Mouse (Mus musculus) midbrain, embryonic 11.5 days (tissue): Measurements from ENCODE around the gene Gm10717. TPM values are rescaled to one million over a fixed set of nuclear protein-coding genes. Genes with fewer than 3 reads are reported as not detected.
"Not testable (repeated sequence)": the region's sequence is repeated elsewhere in the genome, so short reads cannot be mapped to it uniquely, and the experiment has no call there.

Experiments
- ATAC-seq: fragments of 200-750 bp; cut with Nextera tagmentation; 2 replicates; pipeline ENCODE4 v1.8.0; 2017; ENCODE audit warnings: moderate TSS enrichment, moderate library complexity; ENCODE audit not compliant: low FRiP score
- DNase-seq: peaks from one replicate; pipeline ENCODE4 v3.0.0; 2015; ENCODE audit warnings: low spot score; ENCODE audit errors: missing footprints
- H3K27ac ChIP-seq: fragments of 300-500 bp; sonication (generic); 2 replicates; pipeline ENCODE4 v1.5.1; 2014; ENCODE audit warnings: low read depth, low read length
- H3K27me3 ChIP-seq: fragments of 300-500 bp; sonication (generic); 2 replicates; pipeline ENCODE4 v1.6.1; 2014; ENCODE audit warnings: mild to moderate bottlenecking, low read length, moderate library complexity, mixed read lengths; ENCODE audit not compliant: control insufficient read depth, insufficient read depth
- H3K36me3 ChIP-seq: fragments of 300-500 bp; sonication (generic); 2 replicates; pipeline ENCODE4 v1.6.1; 2014; ENCODE audit warnings: mild to moderate bottlenecking, low read length, moderate library complexity, mixed read lengths; ENCODE audit not compliant: control insufficient read depth, insufficient read depth
- H3K4me1 ChIP-seq: fragments of 300-500 bp; sonication (generic); 2 replicates; pipeline ENCODE4 v1.6.1; 2014; ENCODE audit warnings: low read length; ENCODE audit not compliant: control insufficient read depth, insufficient read depth
- H3K4me2 ChIP-seq: fragments of 300-500 bp; sonication (generic); 2 replicates; pipeline ENCODE4 v1.6.1; 2014; ENCODE audit warnings: mild to moderate bottlenecking, moderate library complexity
- H3K4me3 ChIP-seq: fragments of 300-500 bp; sonication (generic); 2 replicates; pipeline ENCODE4 v1.5.1; 2014; ENCODE audit warnings: low read depth, low read length
- H3K9ac ChIP-seq: fragments of 300-500 bp; sonication (generic); 2 replicates; pipeline ENCODE4 v1.6.1; 2014; ENCODE audit warnings: low read length
- H3K9me3 ChIP-seq: fragments of 300-500 bp; sonication (generic); 2 replicates; pipeline ENCODE4 v1.6.1; 2016; ENCODE audit warnings: low read length; ENCODE audit not compliant: control insufficient read depth
- WGBS: fragments of 180-500 bp; shearing (Covaris S2); extraction: QIAGEN DNeasy Blood & Tissue Kit; methylation state at CpG from one replicate; pipeline ENCODE4 v1.1.7; 2014; 5-methylcytosine and 5-hydroxymethylcytosine counted together
- polyA plus RNA-seq: library from polyadenylated mRNA; unstranded; fragments of >200 nt; fragmentation: Nextera tagmentation; extraction: Ambion mirVana; gene quantifications from 2 replicates; pipeline ENCODE4 v1.2.1, GENCODE M21; 2014

The Gm10717 gene
- polyA plus RNA-seq: 0.26 TPM in 1 of 2 replicates, not detected in the other

- not testable (repeated sequence) for H3K9ac ChIP-seq, ATAC-seq, H3K4me3 ChIP-seq, DNase-seq, H3K36me3 ChIP-seq, H3K4me2 ChIP-seq, H3K27me3 ChIP-seq, H3K9me3 ChIP-seq, H3K27ac ChIP-seq, H3K4me1 ChIP-seq
- WGBS: 71% methylated on average over 12 of the region's 12 CpGs
Observed at GRCm38 (mm10) chr9:3024912-3025467, at the start of gene Gm10717. Gene Gm10717, plus strand, starts transcription at chr9:3025417.

GRCm38 (mm10) chr9:3000445-3000972 is 24.7 kb upstream of the Gm10717 start, which contains the start of gene Gm10722:
Gene Gm10722, plus strand, starts transcription at chr9:3000922.
- not testable (repeated sequence) for H3K4me1 ChIP-seq, H3K4me3 ChIP-seq, ATAC-seq, H3K27ac ChIP-seq, H3K4me2 ChIP-seq, H3K36me3 ChIP-seq, H3K27me3 ChIP-seq, H3K9ac ChIP-seq, H3K9me3 ChIP-seq
- peak; percentile 93 for DNase-seq
- 68% methylated on average over 12 of the region's 12 CpGs for WGBS

DNA sequence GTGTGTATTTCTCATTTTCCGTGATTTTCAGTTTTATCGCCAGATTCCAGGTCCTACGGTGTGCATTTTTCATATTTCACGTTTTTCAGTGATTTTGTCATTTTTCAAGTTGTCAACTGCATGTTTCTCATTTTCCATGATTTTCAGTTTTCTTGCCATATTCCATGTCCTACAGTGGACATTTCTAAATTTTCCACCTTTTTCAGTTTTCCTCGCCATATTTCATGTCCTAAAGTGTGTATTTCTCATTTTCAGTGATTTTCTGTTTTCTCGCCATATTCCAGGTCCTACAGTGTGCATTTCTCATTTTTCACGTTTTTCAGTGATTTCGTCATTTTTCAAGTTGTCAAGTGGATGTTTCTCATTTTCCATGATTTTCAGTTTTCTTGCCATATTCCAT is 24.2 kb upstream of the Gm10717 start:
- 62% methylated on average over 8 of the region's 8 CpGs for WGBS
- H3K9me3 ChIP-seq, ATAC-seq, H3K4me2 ChIP-seq, H3K4me1 ChIP-seq, H3K36me3 ChIP-seq, DNase-seq, H3K4me3 ChIP-seq, H3K27me3 ChIP-seq, H3K9ac ChIP-seq, H3K27ac ChIP-seq: not testable (repeated sequence)

GRCm38 (mm10) chr9:3001948-3002659 is 23.1 kb upstream of the Gm10717 start:
- not testable (repeated sequence) for H3K36me3 ChIP-seq, H3K9ac ChIP-seq, H3K27ac ChIP-seq, H3K4me3 ChIP-seq, H3K4me1 ChIP-seq, H3K4me2 ChIP-seq, H3K27me3 ChIP-seq, H3K9me3 ChIP-seq
- 59% methylated on average over 8 of the region's 11 CpGs for WGBS
- DNase-seq (peak; percentile 91), ATAC-seq (peak; percentile 87)

GRCm38 (mm10) chr9:3002794-3003396 is 22.3 kb upstream of the Gm10717 start, which contains the start of gene Gm11168:
Gene Gm11168, plus strand, starts transcription at chr9:3003346.
- 72% methylated on average over 6 of the region's 14 CpGs for WGBS
- H3K9me3 ChIP-seq, H3K9ac ChIP-seq, H3K4me1 ChIP-seq, H3K4me3 ChIP-seq, ATAC-seq, H3K27me3 ChIP-seq, H3K27ac ChIP-seq, DNase-seq, H3K36me3 ChIP-seq, H3K4me2 ChIP-seq: not testable (repeated sequence)

GRCm38 (mm10) chr9:3006179-3006578 is 19.0 kb upstream of the Gm10717 start:
- not testable (repeated sequence) for ATAC-seq, H3K4me1 ChIP-seq, H3K36me3 ChIP-seq, H3K9me3 ChIP-seq, DNase-seq, H3K4me3 ChIP-seq, H3K27ac ChIP-seq, H3K27me3 ChIP-seq, H3K9ac ChIP-seq, H3K4me2 ChIP-seq
- 85% methylated on average over 1 of the region's 5 CpGs for WGBS

GRCm38 (mm10) chr9:3006636-3007035 is 18.6 kb upstream of the Gm10717 start:
- not testable (repeated sequence) for H3K9me3 ChIP-seq, H3K4me3 ChIP-seq, H3K36me3 ChIP-seq, H3K4me1 ChIP-seq, H3K27ac ChIP-seq, H3K27me3 ChIP-seq, DNase-seq, H3K4me2 ChIP-seq, H3K9ac ChIP-seq
- ATAC-seq: peak; percentile 81
- 69% methylated on average over 7 of the region's 8 CpGs for WGBS

DNA sequence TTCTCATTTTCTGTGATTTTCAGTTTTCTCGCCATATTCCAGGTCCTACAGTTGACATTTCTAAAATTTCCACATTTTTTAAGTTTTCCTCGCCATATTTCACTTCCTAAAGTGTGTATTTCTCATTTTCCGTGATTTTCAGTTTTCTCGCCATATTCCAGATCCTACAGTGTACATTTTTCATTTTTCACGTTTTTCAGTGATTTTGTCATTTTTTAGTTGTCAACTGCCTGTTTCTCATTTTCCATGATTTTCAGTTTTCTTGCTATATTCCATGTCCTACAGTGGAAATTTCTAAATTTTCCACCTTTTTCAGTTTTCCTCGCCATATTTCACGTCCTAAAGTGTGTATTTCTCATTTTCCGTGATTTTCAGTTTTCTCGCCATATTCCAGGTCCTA is 17.9 kb upstream of the Gm10717 start:
- H3K4me1 ChIP-seq, H3K4me2 ChIP-seq, H3K36me3 ChIP-seq, H3K9me3 ChIP-seq, H3K9ac ChIP-seq, H3K27ac ChIP-seq, H3K27me3 ChIP-seq, H3K4me3 ChIP-seq: not testable (repeated sequence)
- peak; percentile 90 for DNase-seq
- peak; percentile 31; the same call in 1 of the 2 replicates for ATAC-seq
- WGBS: 79% methylated on average over 7 of the region's 9 CpGs

DNA sequence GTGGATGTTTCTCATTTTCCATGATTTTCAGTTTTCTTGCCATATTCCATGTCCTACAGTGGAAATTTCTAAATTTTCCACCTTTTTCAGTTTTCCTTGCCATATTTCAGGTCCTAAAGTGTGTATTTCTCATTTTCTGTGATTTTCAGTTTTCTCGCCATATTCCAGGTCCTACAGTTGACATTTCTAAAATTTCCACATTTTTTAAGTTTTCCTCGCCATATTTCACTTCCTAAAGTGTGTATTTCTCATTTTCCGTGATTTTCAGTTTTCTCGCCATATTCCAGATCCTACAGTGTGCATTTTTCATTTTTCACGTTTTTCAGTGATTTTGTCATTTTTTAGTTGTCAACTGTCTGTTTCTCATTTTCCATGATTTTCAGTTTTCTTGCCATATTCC is 15.9 kb upstream of the Gm10717 start:
- H3K4me1 ChIP-seq, H3K4me3 ChIP-seq, DNase-seq, H3K4me2 ChIP-seq, H3K36me3 ChIP-seq, H3K9ac ChIP-seq, H3K9me3 ChIP-seq, H3K27ac ChIP-seq, H3K27me3 ChIP-seq: not testable (repeated sequence)
- ATAC-seq: peak; percentile 60
- no CpG with 5 or more reads among the region's 5 CpGs for WGBS
